Mouse (Mus musculus) cerebellum, postnatal 14 days (tissue): ENCODE data around the gene Dock6.
"Not testable (repeated sequence)": the region's sequence is repeated elsewhere in the genome, so short reads cannot be mapped to it uniquely, and the experiment has no call there.

Experiments
- DNase-seq, 2 experiments: peaks; one replicate each; pipeline ENCODE4 v3.0.0; 2021; ENCODE audit warnings: mixed read lengths in 2 of 2

Dock6 gene

DNA sequence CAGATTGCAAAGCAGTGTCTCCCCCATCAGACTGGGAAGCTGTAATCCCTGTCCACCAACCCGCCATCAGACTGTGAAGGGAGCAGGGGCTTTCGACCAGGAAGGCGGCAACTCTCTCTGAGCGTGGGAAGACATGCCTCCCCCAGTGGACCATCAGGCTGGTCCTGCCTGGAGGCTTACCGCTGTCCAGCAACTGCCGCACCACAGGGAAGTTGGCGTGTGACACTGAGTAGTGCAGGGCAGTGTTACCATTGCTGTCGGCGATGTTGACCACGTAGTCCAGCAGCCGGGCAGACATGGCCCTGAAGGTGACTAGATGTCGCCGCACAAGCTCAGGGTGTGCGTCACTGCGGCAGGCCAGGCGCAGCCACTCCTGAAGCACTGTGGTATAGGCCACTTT lies 78.1 kb downstream of the Dock6 start:
- DNase-seq: peak in 1 of 2 experiments; percentile 33

DNA sequence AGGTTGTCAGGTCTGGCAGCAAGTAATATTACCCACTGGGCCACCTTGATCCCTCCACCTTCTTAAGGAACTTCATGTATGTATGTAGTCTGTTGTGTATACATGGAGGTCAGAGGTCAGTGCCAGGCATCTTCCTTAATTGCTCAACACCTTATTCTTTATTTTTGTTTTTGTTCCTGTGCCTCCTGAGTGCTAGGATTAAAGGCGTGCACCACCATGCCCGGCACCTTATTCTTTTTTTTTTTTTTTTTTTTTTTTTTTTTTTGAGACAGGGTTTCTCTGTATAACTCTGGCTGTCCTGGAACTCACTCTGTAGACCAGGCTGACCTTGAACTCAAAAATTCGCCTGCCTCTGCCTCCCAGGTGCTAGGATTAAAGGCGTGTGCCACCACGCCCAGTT lies 79.0 kb downstream of the Dock6 start:
- DNase-seq: not testable (repeated sequence)

DNA sequence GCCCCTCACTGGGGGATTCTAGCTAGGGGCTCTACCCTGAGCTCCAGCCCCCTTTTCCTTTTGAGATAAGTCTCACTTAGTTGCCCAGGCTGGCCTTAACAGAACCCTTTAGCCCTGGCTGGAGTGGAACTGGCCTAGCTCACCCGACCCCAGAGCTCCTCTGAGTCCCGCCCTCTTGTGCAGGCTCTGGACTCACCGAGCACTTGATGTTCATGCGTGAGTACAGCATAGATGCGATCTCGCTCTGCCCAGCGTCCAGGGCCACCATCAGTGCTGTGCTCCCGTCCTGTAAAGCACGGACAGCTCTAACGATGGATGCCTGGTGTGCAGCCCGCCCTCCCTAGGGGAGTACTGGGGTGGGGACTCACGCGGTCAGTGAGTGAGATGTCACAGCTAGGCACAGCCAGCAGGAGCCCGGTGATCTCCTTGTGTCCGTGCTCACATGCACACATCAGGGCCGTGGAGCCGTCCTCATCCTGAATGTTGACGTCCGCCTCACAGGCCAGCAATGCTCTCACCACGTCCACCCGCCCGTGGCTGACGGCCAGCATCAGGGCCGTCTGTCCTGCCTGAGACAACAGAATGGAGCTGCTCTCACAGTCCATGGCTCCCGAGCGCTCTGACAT lies 82.8 kb downstream of the Dock6 start:
- DNase-seq: peak; percentile 60 to 61

DNA sequence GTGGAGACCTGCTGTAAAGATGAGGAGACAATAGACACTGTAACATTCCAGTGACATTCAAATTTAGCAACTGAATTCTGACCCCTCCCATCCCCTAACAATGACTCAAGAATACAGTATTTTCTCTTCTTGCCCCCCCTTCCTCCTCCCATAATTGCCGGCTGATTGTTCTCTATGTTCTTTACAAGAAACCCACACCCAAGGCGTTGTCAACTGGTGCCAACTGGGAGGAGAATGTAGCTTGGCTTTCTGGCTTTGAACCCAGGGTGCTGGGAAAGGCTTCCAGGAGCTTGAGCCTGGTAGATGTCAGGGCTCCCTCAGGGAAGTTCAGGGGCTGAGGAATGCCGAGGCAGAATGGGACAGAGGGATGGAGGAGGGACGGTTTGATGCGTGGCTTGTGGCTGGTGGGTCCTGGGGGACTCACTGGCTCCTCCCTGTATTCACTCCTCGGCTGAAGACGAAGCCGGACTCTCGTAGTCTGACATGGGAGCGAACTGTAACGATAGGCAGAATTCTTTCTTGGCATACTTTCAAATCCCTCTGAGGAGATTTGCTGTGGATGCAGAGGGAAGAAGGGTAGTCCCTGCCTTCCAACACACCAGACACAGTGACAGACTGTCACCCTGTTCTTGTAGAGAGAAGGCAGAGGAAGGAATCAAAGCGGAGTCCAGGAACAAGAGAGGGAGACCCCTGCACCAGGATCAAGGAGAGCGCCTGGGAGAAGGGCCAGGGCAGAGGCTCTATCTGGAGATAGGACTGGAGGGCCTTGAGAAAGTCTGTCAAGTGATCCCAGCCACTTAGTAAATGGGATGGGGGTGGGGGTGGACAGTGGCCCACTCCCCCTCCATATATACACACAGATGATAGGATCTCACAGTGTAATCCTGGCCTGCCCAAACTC lies 83.7 kb downstream of the Dock6 start:
- DNase-seq: peak; percentile 55 to 66

DNA sequence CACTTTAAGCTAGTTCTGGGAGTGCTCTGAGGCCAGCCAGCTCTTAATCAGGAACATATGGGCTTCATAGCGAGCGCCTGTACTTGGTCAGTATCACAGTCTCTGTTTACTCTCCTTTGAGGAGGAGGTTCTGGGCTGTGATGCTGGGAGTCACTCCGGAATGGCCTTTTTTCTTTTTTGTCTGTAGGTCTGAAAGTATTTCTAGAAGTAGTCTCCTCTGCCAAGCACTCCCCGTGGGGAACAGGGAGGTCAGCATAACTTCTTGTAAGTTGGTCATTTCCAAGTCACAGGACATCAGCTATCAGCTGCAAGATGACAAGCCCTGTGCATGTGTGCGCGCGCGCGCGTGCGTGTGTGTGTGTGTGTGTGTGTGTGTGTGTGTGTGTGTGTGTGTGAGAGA lies 84.5 kb downstream of the Dock6 start:
- DNase-seq: peak; percentile 53 to 69

DNA sequence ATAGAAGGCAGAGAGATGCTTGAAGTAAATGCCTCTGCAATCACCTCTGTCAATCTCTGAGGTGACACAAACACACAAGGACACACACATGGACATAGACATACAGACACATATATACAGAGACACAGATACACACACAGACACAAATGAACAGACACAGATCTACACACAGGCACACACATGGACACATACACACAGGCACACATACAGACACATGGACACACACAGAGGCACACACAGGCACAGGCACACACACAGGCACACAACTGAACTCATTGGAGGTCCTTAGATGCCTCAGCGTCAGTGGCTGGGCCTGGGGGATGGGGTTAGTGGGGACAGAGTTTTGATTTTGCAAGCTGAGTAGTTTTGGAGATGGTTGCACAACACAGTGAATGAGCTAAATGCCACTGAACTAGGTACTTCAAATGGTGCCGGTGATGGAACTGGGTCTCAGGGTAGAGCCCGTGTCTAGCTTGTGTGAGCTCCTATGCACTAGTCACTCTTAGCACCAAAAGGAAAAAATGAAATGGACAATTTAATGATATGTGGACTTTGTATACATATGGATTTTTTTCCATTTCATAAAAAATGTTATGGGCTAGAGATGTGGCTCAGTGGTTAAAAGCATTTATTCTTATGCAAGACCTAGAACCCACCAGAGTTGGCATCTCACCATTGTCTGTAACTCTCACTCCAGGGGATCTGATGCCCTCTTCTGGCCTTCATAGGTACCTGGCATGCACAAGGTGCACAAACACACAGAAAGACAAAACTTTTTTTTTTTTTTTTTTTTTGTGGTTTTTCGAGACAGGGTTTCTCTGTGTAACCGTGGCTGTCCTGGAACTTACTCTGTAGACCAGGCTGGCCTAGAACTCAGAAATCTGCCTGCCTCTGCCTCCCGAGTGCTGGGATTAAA lies 88.1 kb downstream of the Dock6 start:
- DNase-seq: no peak

DNA sequence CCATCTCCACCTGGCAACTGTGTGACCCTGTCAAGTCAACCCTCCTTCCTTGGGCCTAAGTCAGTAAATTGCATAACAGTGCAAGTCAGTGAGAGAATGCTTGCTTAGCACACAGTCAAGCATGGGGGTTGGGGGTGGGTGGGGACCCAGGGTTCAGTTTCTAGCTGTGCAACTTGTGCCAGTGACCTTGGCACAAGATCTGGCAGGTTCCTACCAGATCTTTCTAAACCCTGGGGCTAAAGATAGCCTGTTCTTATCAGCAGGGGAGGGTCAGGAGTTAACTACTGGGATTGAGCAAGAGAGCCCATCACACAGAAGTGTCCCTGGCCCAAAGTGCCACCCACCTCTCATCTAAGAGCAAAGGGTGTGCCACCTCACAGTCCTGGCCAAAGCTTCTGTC lies 90.3 kb downstream of the Dock6 start:
- no peak for DNase-seq

DNA sequence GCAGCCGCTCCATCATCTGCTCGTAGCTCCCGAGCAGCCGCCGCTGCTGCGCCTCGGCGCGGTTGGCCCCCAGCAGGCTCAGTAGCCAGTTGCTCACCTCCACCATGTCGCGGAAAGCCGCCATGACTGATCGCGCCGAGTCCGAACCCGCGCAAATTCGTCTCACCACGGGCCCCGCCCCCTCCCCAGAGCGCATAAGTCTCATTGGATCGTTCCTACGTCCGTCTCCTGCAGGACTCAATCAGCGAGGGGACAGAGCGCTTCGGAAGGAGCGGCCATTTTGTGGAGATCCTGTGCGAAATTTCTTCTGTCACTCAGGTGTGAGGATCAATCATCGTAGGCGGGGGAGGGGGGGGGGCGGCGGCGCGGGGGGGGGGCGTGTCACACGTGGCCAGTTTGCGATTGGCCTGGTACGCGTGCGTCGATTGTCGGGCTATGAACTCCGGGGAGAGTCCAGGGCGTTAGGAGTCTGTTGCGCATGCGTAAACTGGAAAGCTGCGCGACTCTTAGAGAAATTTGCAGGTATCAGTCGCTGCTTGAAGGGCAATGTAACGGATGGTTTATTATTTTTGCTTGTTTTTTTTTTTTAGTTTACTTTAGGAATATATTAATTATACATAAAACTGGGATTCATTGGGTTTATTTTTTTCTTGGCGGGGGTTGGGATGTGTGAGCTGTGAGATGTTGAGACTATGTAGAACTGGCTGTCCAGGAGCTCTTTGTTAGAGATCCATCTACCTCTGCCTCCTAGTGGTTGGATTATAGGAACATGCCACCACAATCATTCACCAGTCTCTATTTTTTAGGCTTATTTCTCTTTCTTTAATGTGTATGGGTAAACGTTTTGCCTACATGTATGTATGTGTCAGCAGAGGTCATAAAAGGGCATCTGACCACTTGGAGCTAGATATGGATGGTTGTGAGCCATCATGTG lies 92.0 kb downstream of the Dock6 start, which contains the start of gene Spc24:
Gene Spc24 (minus strand): TSS at position 149 of the 934 bp plus-strand sequence.
- peak; percentile 98 to 99 for DNase-seq

DNA sequence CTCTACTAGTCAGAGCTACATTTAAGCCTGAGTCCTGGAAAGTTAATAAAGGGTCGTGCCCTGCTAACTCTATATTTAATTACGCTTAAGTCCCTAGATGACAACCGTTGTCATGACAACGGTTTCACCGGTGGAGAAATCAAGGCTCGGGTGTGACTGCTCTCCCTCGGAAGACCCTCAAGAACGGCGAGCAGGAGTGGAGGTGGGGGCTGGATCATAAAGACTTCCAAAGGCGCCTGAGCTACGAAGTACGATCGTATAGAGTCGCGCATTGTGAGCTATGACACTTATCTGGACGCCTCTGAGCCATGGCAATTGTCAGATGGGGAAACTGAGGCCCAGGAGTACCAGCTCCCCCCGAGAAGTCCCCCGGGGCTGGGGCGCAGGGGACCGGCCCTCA lies 92.7 kb downstream of the Dock6 start:
- no peak for DNase-seq

DNA sequence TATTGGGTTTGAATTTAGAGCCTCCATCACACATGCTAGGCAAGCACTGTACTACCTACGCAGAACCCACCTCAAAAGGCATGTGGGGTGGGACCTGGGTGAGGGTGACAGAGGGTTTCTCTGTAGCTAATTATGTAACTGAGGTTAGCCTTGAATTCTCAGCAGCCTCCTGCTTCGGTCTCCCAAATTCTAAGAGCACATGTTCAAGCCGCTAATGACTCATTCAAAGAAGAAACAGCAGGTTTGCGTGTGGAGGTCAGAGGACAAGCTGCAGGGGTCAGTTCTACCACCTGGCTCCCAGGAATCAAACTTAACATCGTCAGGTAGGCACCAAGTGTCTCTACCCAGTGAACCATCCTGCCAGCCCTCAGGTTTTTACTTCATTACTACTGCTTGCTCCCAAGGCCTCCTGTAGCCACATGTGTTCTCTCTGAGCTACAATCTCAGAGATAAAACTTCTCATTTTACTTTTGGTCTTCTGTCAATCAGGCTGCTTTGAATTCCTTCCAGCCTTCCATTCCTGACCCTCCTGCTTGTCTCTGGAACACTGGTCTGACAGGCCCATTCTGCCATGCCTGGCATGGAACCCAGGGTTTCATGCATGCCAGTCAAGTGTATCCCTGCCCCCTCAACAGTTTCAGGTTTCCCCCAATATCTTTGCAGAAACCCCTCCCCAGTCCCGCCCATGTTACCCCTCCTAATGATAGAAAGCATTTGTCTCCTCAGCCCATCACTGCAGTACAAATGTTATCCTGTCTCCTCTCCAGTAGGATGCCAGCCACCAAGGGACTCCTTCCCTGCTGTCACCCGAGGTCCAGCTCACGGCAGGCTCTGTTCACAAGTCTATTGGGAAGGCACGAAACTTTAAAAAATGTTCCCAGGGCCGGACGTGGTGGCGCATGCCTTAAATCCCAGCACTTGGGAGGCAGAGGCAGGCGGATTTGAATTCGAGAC lies 93.6 kb downstream of the Dock6 start:
- DNase-seq: peak; percentile 42 to 47

DNA sequence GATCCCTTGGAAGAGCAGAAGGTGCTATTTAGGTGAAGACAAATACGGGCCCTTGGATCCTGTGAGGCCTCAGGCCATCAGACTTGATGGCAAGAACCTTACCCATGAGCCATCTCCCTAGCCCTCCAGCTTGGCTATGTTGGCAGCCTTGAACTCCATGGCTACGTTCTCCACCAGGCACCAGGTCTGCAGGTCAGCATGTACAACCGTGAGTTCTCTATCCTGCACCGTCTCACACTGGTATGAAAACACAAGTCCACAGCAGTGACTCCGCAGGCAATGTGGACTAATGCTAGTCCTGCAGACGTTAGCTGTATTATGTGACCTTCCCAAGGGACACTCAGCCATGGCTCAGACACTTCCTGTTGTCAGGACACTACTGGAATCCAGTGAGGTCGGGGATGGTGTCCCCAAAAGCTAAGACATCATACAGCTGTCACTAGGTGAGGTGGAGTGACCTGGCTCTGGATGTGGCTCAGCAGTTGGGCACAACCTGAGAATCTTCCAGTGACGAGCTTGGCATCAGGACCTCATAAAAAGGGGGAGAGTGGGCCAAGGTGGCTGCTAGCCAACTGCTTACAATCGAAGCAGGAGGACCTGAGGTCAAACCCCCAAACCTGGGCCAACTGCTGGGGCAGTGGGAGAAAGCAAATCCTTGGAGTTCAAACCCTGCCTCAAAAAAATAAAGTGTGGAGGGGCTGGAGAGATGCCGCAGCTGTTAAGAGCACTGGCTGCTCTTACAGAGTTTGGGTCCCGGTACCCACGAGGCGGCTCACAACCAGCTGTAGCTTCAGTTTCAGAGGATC lies 97.7 kb downstream of the Dock6 start:
- peak; percentile 37 to 49 for DNase-seq

DNA sequence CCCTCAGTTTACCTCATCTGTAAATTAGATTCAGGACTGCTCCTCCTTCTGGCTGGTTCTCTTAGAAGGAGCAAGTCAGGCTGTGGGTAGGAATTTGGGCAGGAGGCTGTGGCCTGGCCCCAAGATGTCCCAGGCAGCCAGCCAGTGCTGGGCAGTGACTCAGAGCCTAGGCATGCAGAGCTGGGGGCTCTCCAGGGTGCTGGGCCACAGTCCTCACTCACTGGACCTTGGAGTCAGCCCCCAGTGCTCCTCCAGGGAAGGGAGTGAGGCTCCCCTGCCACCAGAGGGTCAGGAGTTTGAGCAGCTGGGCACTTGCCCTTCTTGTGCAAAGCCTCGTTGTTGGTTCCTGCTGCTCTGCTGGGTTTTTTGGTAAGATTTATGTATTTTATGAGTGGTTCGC lies 98.4 kb downstream of the Dock6 start:
- DNase-seq: peak; percentile 70 to 78

DNA sequence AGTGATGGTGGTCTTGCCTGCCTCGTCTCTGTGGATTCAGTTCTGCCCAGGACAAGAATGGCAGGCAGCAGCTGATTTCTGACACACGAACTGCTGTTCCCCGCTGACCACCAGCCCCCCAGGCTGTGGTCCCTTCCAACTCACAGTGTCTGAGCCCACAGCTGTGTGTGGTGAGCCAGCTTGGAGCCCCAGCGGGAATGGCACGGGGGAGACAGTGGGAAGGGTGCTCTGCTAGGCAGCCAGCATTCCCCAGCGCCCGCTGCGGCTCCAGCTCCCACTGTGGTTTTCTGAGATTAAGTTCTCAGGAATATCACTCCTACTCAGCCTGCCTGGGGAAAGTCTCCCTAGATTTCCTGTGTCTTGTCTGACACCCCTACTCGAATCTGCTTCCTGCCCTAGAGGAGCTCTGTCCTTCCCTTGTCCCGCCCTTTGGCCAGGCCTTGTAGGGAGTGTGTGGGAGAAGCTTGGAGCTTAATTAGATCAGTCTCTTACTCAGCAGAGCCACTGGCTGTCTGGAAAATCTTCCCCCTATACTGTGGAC lies 100.1 kb downstream of the Dock6 start:
- no peak for DNase-seq

DNA sequence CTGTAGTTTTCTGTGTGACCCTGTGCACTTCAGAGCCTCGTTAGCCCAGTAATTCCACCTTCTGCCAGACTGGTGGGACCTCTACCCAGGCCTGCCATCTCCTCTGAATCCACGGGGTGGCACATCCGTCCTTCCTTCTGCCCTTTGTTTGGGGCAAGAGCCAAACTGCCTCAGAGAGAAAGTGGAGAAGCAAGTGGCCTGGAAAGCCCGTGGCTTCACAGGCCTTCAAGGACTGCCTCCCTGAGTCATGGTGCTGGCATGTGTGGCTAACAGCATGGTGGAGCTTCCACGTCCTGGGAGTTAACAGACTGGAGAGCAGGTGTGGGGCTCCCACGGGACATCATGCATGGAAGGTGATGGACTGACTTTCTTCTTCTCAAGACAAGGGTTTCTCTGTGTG lies 101.1 kb downstream of the Dock6 start:
- DNase-seq: peak; percentile 48 to 68

DNA sequence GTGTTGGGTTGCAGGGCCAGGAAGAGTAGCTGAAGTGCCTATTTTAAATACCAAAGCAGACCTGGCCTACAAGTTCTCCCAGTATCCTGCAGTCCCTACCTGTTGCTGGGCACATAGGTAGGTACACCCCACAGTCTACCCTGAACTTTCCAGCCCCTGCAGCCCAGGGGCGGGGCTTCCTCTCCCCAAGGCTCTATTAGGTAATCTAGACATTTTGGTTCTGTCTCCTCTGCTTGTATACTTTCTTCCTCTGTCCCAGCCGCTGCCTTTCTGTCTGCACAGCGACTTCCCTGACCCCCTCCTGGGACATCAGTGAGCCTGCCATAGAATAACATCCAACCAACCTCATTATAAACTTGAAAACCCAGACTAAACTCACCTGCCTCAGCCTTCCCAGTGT lies 102.1 kb downstream of the Dock6 start:
- no peak for DNase-seq
